Mouse (Mus musculus): ENCODE results near the gene Shisal1.

DNA sequence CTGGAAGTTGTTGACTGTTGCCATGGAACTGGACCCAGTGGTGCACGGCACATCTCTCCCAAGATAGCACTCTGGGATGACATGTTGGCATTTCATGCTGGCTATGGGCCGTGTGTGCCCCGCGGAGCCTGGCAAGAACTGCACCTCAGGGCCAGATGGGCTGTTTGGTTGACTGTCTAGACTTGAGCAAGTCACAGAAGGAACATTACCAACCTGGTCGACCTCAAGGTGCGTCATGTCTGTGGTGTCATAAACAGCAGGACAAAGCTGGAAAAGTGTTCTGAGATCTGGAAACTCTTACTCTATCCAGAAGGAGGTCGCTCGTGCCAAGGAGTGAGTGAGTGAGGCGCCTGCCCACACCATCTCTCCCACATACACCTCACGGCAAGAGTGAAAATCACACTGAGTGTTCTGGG, 80.3 kb downstream of the Shisal1 start:
- no peak for TF ChIP-seq NRF1 (IDR thresholded peaks at IDR 0.05; ENCODE audit: insufficient read depth, low read depth, low read length, poor library complexity, severe bottlenecking)
- TF ChIP-seq CTCF (IDR thresholded peaks at IDR 0.05 in 2 of 3, conservative IDR thresholded peaks at IDR 0.05 in 1 of 3; ENCODE audit: control insufficient read depth in 1 of 3, insufficient read depth in 1 of 3, low read depth in 2 of 3, low read length in 3 of 3, poor library complexity in 1 of 3, severe bottlenecking in 1 of 3): no peak
- no peak for TF ChIP-seq POLR2A (IDR thresholded peaks at IDR 0.05; ENCODE audit: control insufficient read depth in 1 of 2, insufficient read depth in 1 of 2, low read depth in 1 of 2, low read length in 2 of 2, poor library complexity in 1 of 2)
- no peak for TF ChIP-seq TBP (IDR thresholded peaks at IDR 0.05; ENCODE audit: low read depth, low read length)
- TF ChIP-seq USF2 (IDR thresholded peaks at IDR 0.05; ENCODE audit: borderline replicate concordance in 1 of 2, insufficient read depth in 1 of 2, low read depth in 1 of 2, low read length in 2 of 2): no peak
- TF ChIP-seq MAFK (IDR thresholded peaks at IDR 0.05; ENCODE audit: borderline replicate concordance, low read depth, low read length): no peak
- no peak for TF ChIP-seq EP300 (IDR thresholded peaks at IDR 0.05; ENCODE audit: low read depth in 1 of 2, low read length in 2 of 2)
